Mouse (Mus musculus): ENCODE measurements at regions not wholly inside any gene's neighbourhood (a gene's known extent, or its start where the extent isn't known, plus 50 kb on each side); places are given as distances from the start of the nearest gene placed in this dataset.

GRCm38 (mm10) chr10:21678811-21679451, 86.0 kb downstream of the 1700020N01Rik start:
- H3K36me3 ChIP-seq (ENCODE audit: insufficient read depth, low read length): no peaks in the 10 kb centered on the region
- no peaks in the 10 kb centered on the region for H3K9me3 ChIP-seq (ENCODE audit: low read length)
- peak overlapping the region; percentile 39; the same call in 1 of the 2 replicates for H3K27ac ChIP-seq (ENCODE audit: low read length)
- H3K4me3 ChIP-seq (ENCODE audit: low read depth, low read length): no peak overlapping the region
- DNase-seq (ENCODE audit: low spot score): peak; percentile 66
- 39% methylated on average over 10 of the region's 10 CpGs for WGBS
- TF ChIP-seq CTCF (IDR thresholded peaks at IDR 0.05): no peak; the same call in 1 of the 2 replicates
- TF ChIP-seq EP300 (IDR thresholded peaks at IDR 0.05): peak; percentile 98
- no peak overlapping the region for H3K4me2 ChIP-seq (replicated peaks; ENCODE audit: low read depth, low read length)
- ATAC-seq: peak; percentile 87
- H3K9ac ChIP-seq (replicated peaks; ENCODE audit: low read depth): no peak overlapping the region
- no peaks in the 10 kb centered on the region for H3K4me1 ChIP-seq (ENCODE audit: insufficient read depth, low read depth, low read length)
- H3K27me3 ChIP-seq (replicated peaks; ENCODE audit: insufficient read depth, low read length): no peaks in the 10 kb centered on the region

GRCm38 (mm10) chr10:21680789-21681188, 87.8 kb downstream of the 1700020N01Rik start:
- H3K4me2 ChIP-seq (replicated peaks; ENCODE audit: low read depth, low read length): no peak overlapping the region
- peaks cover 6% of the 10 kb centered on the region; the same call in 1 of the 2 replicates for H3K4me1 ChIP-seq (ENCODE audit: insufficient read depth, low read depth, low read length)
- no peak overlapping the region for H3K27ac ChIP-seq (ENCODE audit: low read length)
- ATAC-seq (no peak), DNase-seq (ENCODE audit: low spot score) (no peak)
- H3K9me3 ChIP-seq (ENCODE audit: low read length): no peaks in the 10 kb centered on the region
- TF ChIP-seq EP300 (IDR thresholded peaks at IDR 0.05) (no peak), CTCF (IDR thresholded peaks at IDR 0.05) (no peak)
- H3K36me3 ChIP-seq (ENCODE audit: insufficient read depth, low read length): no peaks in the 10 kb centered on the region
- no peaks in the 10 kb centered on the region for H3K27me3 ChIP-seq (replicated peaks; ENCODE audit: insufficient read depth, low read length)
- no peak overlapping the region for H3K9ac ChIP-seq (replicated peaks; ENCODE audit: low read depth)
- 53% methylated on average over 4 of the region's 4 CpGs for WGBS
- no peak overlapping the region for H3K4me3 ChIP-seq (ENCODE audit: low read depth, low read length)

GRCm38 (mm10) chr10:21684286-21685013, 91.5 kb downstream of the 1700020N01Rik start:
- no peak for DNase-seq (ENCODE audit: low spot score)
- H3K36me3 ChIP-seq (ENCODE audit: insufficient read depth, low read length): no peaks in the 10 kb centered on the region

GRCm38 (mm10) chr10:21685122-21685798, 92.3 kb downstream of the 1700020N01Rik start:
- peak; percentile 40 for ATAC-seq
- TF ChIP-seq EP300 (IDR thresholded peaks at IDR 0.05) (no peak), CTCF (IDR thresholded peaks at IDR 0.05) (peak; percentile 43)
- H3K9ac ChIP-seq (replicated peaks; ENCODE audit: low read depth): no peak overlapping the region
- H3K27ac ChIP-seq (ENCODE audit: low read length): no peak overlapping the region; the same call in 1 of the 2 replicates
- WGBS: 9% methylated on average over 9 of the region's 9 CpGs
- no peaks in the 10 kb centered on the region for H3K9me3 ChIP-seq (ENCODE audit: low read length)
- peak; percentile 54 for DNase-seq (ENCODE audit: low spot score)
- H3K36me3 ChIP-seq (ENCODE audit: insufficient read depth, low read length): no peaks in the 10 kb centered on the region
- no peak overlapping the region for H3K4me2 ChIP-seq (replicated peaks; ENCODE audit: low read depth, low read length)
- peaks cover 10% of the 10 kb centered on the region; the same call in 1 of the 2 replicates for H3K4me1 ChIP-seq (ENCODE audit: insufficient read depth, low read depth, low read length)
- no peak overlapping the region for H3K4me3 ChIP-seq (ENCODE audit: low read depth, low read length)
- H3K27me3 ChIP-seq (replicated peaks; ENCODE audit: insufficient read depth, low read length): no peaks in the 10 kb centered on the region

More at GRCm38 (mm10) chr10:21684286-21685013, 91.5 kb downstream of the 1700020N01Rik start:
- 45% methylated on average over 9 of the region's 9 CpGs for WGBS
- no peak for ATAC-seq
- H3K27me3 ChIP-seq (replicated peaks; ENCODE audit: insufficient read depth, low read length): no peaks in the 10 kb centered on the region
- no peak overlapping the region for H3K4me3 ChIP-seq (ENCODE audit: low read depth, low read length)
- H3K4me2 ChIP-seq (replicated peaks; ENCODE audit: low read depth, low read length): no peak overlapping the region
- H3K9me3 ChIP-seq (ENCODE audit: low read length): no peaks in the 10 kb centered on the region
- H3K4me1 ChIP-seq (ENCODE audit: insufficient read depth, low read depth, low read length): peaks cover 10% of the 10 kb centered on the region; the same call in 1 of the 2 replicates
- no peak overlapping the region for H3K9ac ChIP-seq (replicated peaks; ENCODE audit: low read depth)
- H3K27ac ChIP-seq (ENCODE audit: low read length): no peak overlapping the region
- TF ChIP-seq EP300 (IDR thresholded peaks at IDR 0.05) (no peak), CTCF (IDR thresholded peaks at IDR 0.05) (no peak)

GRCm38 (mm10) chr10:21686060-21686459, 93.1 kb downstream of the 1700020N01Rik start:
- peak; percentile 81 for ATAC-seq
- peaks cover 10% of the 10 kb centered on the region; the same call in 1 of the 2 replicates for H3K4me1 ChIP-seq (ENCODE audit: insufficient read depth, low read depth, low read length)
- H3K9me3 ChIP-seq (ENCODE audit: low read length): no peaks in the 10 kb centered on the region
- H3K27ac ChIP-seq (ENCODE audit: low read length): no peak overlapping the region
- no peak overlapping the region for H3K4me3 ChIP-seq (ENCODE audit: low read depth, low read length)
- no peak overlapping the region for H3K9ac ChIP-seq (replicated peaks; ENCODE audit: low read depth)
- H3K27me3 ChIP-seq (replicated peaks; ENCODE audit: insufficient read depth, low read length): no peaks in the 10 kb centered on the region
- H3K4me2 ChIP-seq (replicated peaks; ENCODE audit: low read depth, low read length): no peak overlapping the region
- no peaks in the 10 kb centered on the region for H3K36me3 ChIP-seq (ENCODE audit: insufficient read depth, low read length)
- peak; percentile 63 for DNase-seq (ENCODE audit: low spot score)
- TF ChIP-seq CTCF (IDR thresholded peaks at IDR 0.05): no peak
- TF ChIP-seq EP300 (IDR thresholded peaks at IDR 0.05): no peak
- WGBS: 11% methylated on average over 9 of the region's 9 CpGs

- Histone ChIP-seq H3K27me3 (replicated peaks; ENCODE audit: insufficient read depth, low read length) (no peaks in the 10 kb centered on the region), H3K4me1 (ENCODE audit: insufficient read depth, low read depth, low read length) (peaks cover 10% of the 10 kb centered on the region; the same call in 1 of the 2 replicates), H3K27ac (ENCODE audit: low read length) (no peak overlapping the region), H3K36me3 (ENCODE audit: insufficient read depth, low read length) (no peaks in the 10 kb centered on the region), H3K9ac (replicated peaks; ENCODE audit: low read depth) (no peak overlapping the region), H3K4me2 (replicated peaks; ENCODE audit: low read depth, low read length) (no peak overlapping the region), H3K4me3 (ENCODE audit: low read depth, low read length) (no peak overlapping the region), H3K9me3 (ENCODE audit: low read length) (no peaks in the 10 kb centered on the region)
- 78% methylated on average over 7 of the region's 7 CpGs for WGBS
- no peak for TF ChIP-seq CTCF (IDR thresholded peaks at IDR 0.05)
- TF ChIP-seq EP300 (IDR thresholded peaks at IDR 0.05): no peak
- ATAC-seq (no peak), DNase-seq (ENCODE audit: low spot score) (no peak)
Observed at GRCm38 (mm10) chr10:21687484-21687883, 94.5 kb downstream of the 1700020N01Rik start.

Data from lung, postnatal 0 days (tissue).